Comparison of ENCODE assay signal across 8 mouse cellular contexts in genomic region chr2:118510447-118511310, GRCm38 (mm10). TPM values are rescaled to one million over a fixed set of nuclear protein-coding genes. Genes with fewer than 3 reads are reported as not detected.
DNase-seq lines count a peak whose midpoint lies in the region; ATAC-seq lines count a peak whose summit lies in the region.

No protein-coding gene starts in this region.

- ATAC-seq in cerebellum, adult (ENCODE audit: insufficient number of reproducible peaks, low FRiP score, low TSS enrichment): peak; percentile 64
- ATAC-seq in forebrain, embryonic 12.5 days (ENCODE audit: low FRiP score): peak; percentile 86
- ATAC-seq in heart, embryonic 13.5 days (ENCODE audit: extremely low read depth, insufficient number of reproducible peaks, low FRiP score, low TSS enrichment): peak; percentile 61; the same call in 1 of the 2 replicates
- peak; percentile 95 for ATAC-seq in kidney, embryonic 16.5 days (ENCODE audit: low FRiP score, low TSS enrichment)
- peak; percentile 73 for ATAC-seq in limb, embryonic 11.5 days (ENCODE audit: insufficient number of reproducible peaks, low FRiP score, low TSS enrichment, low read depth)

- H3K4me1 ChIP-seq in forebrain, embryonic 12.5 days: peaks cover 13% of the 10 kb centered on the region
- peaks cover 29% of the 10 kb centered on the region for H3K4me1 ChIP-seq in heart, embryonic 13.5 days
- peaks cover 36% of the 10 kb centered on the region for H3K4me1 ChIP-seq in kidney, embryonic 16.5 days (ENCODE audit: insufficient read depth, low read length)
- H3K4me1 ChIP-seq in limb, embryonic 11.5 days (ENCODE audit: control insufficient read depth, insufficient read depth, low read length): peaks cover 27% of the 10 kb centered on the region

- no peaks in the 10 kb centered on the region for H3K36me3 ChIP-seq in forebrain, embryonic 12.5 days (replicated peaks)
- no peaks in the 10 kb centered on the region for H3K36me3 ChIP-seq in heart, embryonic 13.5 days
- no peaks in the 10 kb centered on the region for H3K36me3 ChIP-seq in kidney, embryonic 16.5 days (ENCODE audit: insufficient read depth, low read length)
- no peaks in the 10 kb centered on the region for H3K36me3 ChIP-seq in limb, embryonic 11.5 days (ENCODE audit: control insufficient read depth, insufficient read depth, low read length)

- H3K4me3 ChIP-seq in forebrain, embryonic 12.5 days (replicated peaks): no peak overlapping the region
- H3K4me3 ChIP-seq in heart, embryonic 13.5 days: no peak overlapping the region
- H3K4me3 ChIP-seq in kidney, embryonic 16.5 days (ENCODE audit: low read length): no peak overlapping the region
- no peak overlapping the region for H3K4me3 ChIP-seq in limb, embryonic 11.5 days (ENCODE audit: low read depth, low read length)

- peak; percentile 79 for DNase-seq in limb, embryonic 11.5 days (ENCODE audit: low spot score)
- peak; percentile 77 for DNase-seq in neural tube, embryonic 10.5 days (ENCODE audit: extremely low spot score, low spot score)
- DNase-seq in urinary bladder, adult 18-20 months (ENCODE audit: low spot score in 2 of 2): peak; percentile 58 to 66
- DNase-seq in spleen, adult 12 weeks (ENCODE audit: low spot score): no peak

- 0 out of 2 replicates have a peak overlapping the region, but pooled peaks have one; percentile 18 for H3K9ac ChIP-seq in forebrain, embryonic 12.5 days
- H3K9ac ChIP-seq in heart, embryonic 13.5 days: peak overlapping the region; percentile 68
- H3K9ac ChIP-seq in kidney, embryonic 16.5 days (replicated peaks; ENCODE audit: low read length): 0 out of 2 replicates have a peak overlapping the region, but pooled peaks have one; percentile 18
- H3K9ac ChIP-seq in limb, embryonic 11.5 days (ENCODE audit: low read length): peak overlapping the region; percentile 36; the same call in 1 of the 2 replicates

- H3K9me3 ChIP-seq in forebrain, embryonic 12.5 days: no peaks in the 10 kb centered on the region
- H3K9me3 ChIP-seq in heart, embryonic 13.5 days: no peaks in the 10 kb centered on the region
- no peaks in the 10 kb centered on the region for H3K9me3 ChIP-seq in kidney, embryonic 16.5 days (ENCODE audit: low read length)
- H3K9me3 ChIP-seq in limb, embryonic 11.5 days (ENCODE audit: control insufficient read depth, low read length): no peaks in the 10 kb centered on the region

- peak overlapping the region; percentile 51 for H3K27ac ChIP-seq in forebrain, embryonic 12.5 days
- peak overlapping the region; percentile 64 for H3K27ac ChIP-seq in heart, embryonic 13.5 days (replicated peaks)
- H3K27ac ChIP-seq in kidney, embryonic 16.5 days (ENCODE audit: low read length): peak overlapping the region; percentile 65
- peak overlapping the region; percentile 77 for H3K27ac ChIP-seq in limb, embryonic 11.5 days (replicated peaks; ENCODE audit: low read depth, low read length)

- H3K4me2 ChIP-seq in forebrain, embryonic 12.5 days: peak overlapping the region; percentile 35
- H3K4me2 ChIP-seq in heart, embryonic 13.5 days: peak overlapping the region; percentile 19
- 0 out of 2 replicates have a peak overlapping the region, but pooled peaks have one; percentile 1 for H3K4me2 ChIP-seq in kidney, embryonic 16.5 days (replicated peaks; ENCODE audit: low read depth, low read length)
- peak overlapping the region; percentile 17 for H3K4me2 ChIP-seq in limb, embryonic 11.5 days (ENCODE audit: low read depth, severe bottlenecking)

- 31% methylated on average over 29 of the region's 29 CpGs for WGBS in forebrain, embryonic 12.5 days
- 43% methylated on average over 29 of the region's 29 CpGs for WGBS in heart, embryonic 13.5 days
- 26% methylated on average over 29 of the region's 29 CpGs for WGBS in kidney, embryonic 16.5 days
- WGBS in limb, embryonic 11.5 days: 35% methylated on average over 29 of the region's 29 CpGs

- peaks cover 21% of the 10 kb centered on the region for H3K27me3 ChIP-seq in forebrain, embryonic 12.5 days
- H3K27me3 ChIP-seq in heart, embryonic 13.5 days (replicated peaks): no peaks in the 10 kb centered on the region
- H3K27me3 ChIP-seq in kidney, embryonic 16.5 days (ENCODE audit: insufficient read depth, low read length): no peaks in the 10 kb centered on the region
- no peaks in the 10 kb centered on the region for H3K27me3 ChIP-seq in limb, embryonic 11.5 days (ENCODE audit: control insufficient read depth, insufficient read depth, low read length)

RNA-seq across cellular contexts. Expression of gene Srp14, which starts 31.2 kb away (rescaled TPM):
- 252 and 263 TPM in 2 replicates for polyA plus RNA-seq in forebrain, embryonic 12.5 days (2016; fragmentation: Nextera tagmentation; extraction: Ambion mirVana)
- 196 and 218 TPM in 2 replicates for polyA plus RNA-seq in heart, embryonic 13.5 days (2015; fragmentation: Nextera tagmentation; extraction: Ambion mirVana)
- 216 and 231 TPM in 2 replicates for polyA plus RNA-seq in kidney, embryonic 16.5 days (2015; fragmentation: Nextera tagmentation; extraction: Ambion mirVana)
- 231 TPM in 2 replicates for polyA plus RNA-seq in limb, embryonic 11.5 days (2014; fragmentation: Nextera tagmentation; extraction: Ambion mirVana)

RNA-seq across cellular contexts. Expression of gene Bmf, which starts 38.8 kb away (rescaled TPM):
- 2.2 and 3.0 TPM in 2 replicates for polyA plus RNA-seq in forebrain, embryonic 12.5 days (2016; fragmentation: Nextera tagmentation; extraction: Ambion mirVana)
- polyA plus RNA-seq in heart, embryonic 13.5 days (2015; fragmentation: Nextera tagmentation; extraction: Ambion mirVana): 2.5 and 2.9 TPM in 2 replicates
- polyA plus RNA-seq in kidney, embryonic 16.5 days (2015; fragmentation: Nextera tagmentation; extraction: Ambion mirVana): 7.6 and 9.9 TPM in 2 replicates
- 3.8 and 7.5 TPM in 2 replicates for polyA plus RNA-seq in limb, embryonic 11.5 days (2014; fragmentation: Nextera tagmentation; extraction: Ambion mirVana)

Comparison
In these comparisons a context has a peak if more than half of its experiments do, and no peak if none do; other contexts are left out.
1. H3K9ac ChIP-seq: peak in every context shown above with its lines; median percentile 68 in heart, embryonic 13.5 days; 36 in limb, embryonic 11.5 days; 18 in forebrain, embryonic 12.5 days; 18 in kidney, embryonic 16.5 days.